Comparison of ENCODE assay signal across 24 mouse cellular contexts in genomic region chrX:7661086-7661485, GRCm38 (mm10). TPM values are rescaled to one million over a fixed set of nuclear protein-coding genes. Genes with fewer than 3 reads are reported as not detected.
DNase-seq lines count a peak whose midpoint lies in the region; ATAC-seq and TF ChIP-seq lines count a peak whose summit lies in the region.
"Had no signal": no experiment of that assay in that cellular context is flagged by ENCODE, and none has a peak within 500 bp of the region (broad histone marks: within the 10 kb centered on the region; RNA-seq: fewer than 3 reads in every experiment).

No protein-coding gene starts in this region.

- peak; percentile 17 for DNase-seq in forebrain, embryonic 11.5 days (ENCODE audit: low spot score)
- no peak for DNase-seq in forebrain, embryonic 10.5 days (ENCODE audit: extremely low spot score, low spot score)
- peak; percentile 91 for DNase-seq in heart, adult 11 months
- DNase-seq in heart, adult 9 months (ENCODE audit: low spot score in 2 of 2) = no peak
- DNase-seq in heart, postnatal 0 days (ENCODE audit: low spot score) = no peak
- no peak for DNase-seq in heart, postnatal 14 days
- no peak for DNase-seq in midbrain, embryonic 10.5 days (ENCODE audit: low spot score)
- DNase-seq: adrenal gland, postnatal 36 days; cerebellum, adult 11 months; cerebellum, adult 8-10 months; cerebellum, postnatal 14 days; embryo, embryonic 11 days; kidney, adult 8-10 months had no signal

- WGBS in forebrain, embryonic 11.5 days = 81% methylated on average over 4 of the region's 4 CpGs
- WGBS in forebrain, embryonic 10.5 days = 86% methylated on average over 4 of the region's 4 CpGs
- 35% methylated on average over 4 of the region's 4 CpGs for WGBS in heart, postnatal 0 days
- WGBS in midbrain, embryonic 10.5 days = 85% methylated on average over 4 of the region's 4 CpGs

- intact Hi-C loops in heart, postnatal 14 days (cut with DNase I) = no loop called here

- no peak overlapping the region for H3K27ac ChIP-seq in forebrain, embryonic 11.5 days (ENCODE audit: low read depth, low read length)
- H3K27ac ChIP-seq in forebrain, embryonic 10.5 days = no peak overlapping the region
- peak overlapping the region; percentile 55 for H3K27ac ChIP-seq in heart, postnatal 0 days (ENCODE audit: low read depth)
- no peak overlapping the region for H3K27ac ChIP-seq in midbrain, embryonic 10.5 days (replicated peaks)
- H3K27ac ChIP-seq: embryonic facial prominence, embryonic 15.5 days; forebrain, embryonic 12.5 days; hindbrain, embryonic 12.5 days had no signal

- H3K36me3 ChIP-seq in forebrain, embryonic 11.5 days (ENCODE audit: control insufficient read depth, insufficient read depth, low read length) = no peaks in the 10 kb centered on the region
- no peaks in the 10 kb centered on the region for H3K36me3 ChIP-seq in forebrain, embryonic 10.5 days (replicated peaks)
- H3K36me3 ChIP-seq in heart, postnatal 0 days (replicated peaks; ENCODE audit: control insufficient read depth, insufficient read depth, low read length) = peaks cover 13% of the 10 kb centered on the region; the same call in 1 of the 2 replicates
- no peaks in the 10 kb centered on the region for H3K36me3 ChIP-seq in midbrain, embryonic 10.5 days
- H3K36me3 ChIP-seq: embryonic facial prominence, embryonic 15.5 days; forebrain, embryonic 12.5 days; hindbrain, embryonic 12.5 days had no signal

- no peaks in the 10 kb centered on the region for H3K27me3 ChIP-seq in forebrain, embryonic 11.5 days (ENCODE audit: control insufficient read depth, insufficient read depth, low read length)
- no peaks in the 10 kb centered on the region for H3K27me3 ChIP-seq in forebrain, embryonic 10.5 days (ENCODE audit: poor library complexity, severe bottlenecking)
- no peaks in the 10 kb centered on the region for H3K27me3 ChIP-seq in heart, postnatal 0 days (ENCODE audit: control insufficient read depth, insufficient read depth, low read length)
- no peaks in the 10 kb centered on the region for H3K27me3 ChIP-seq in midbrain, embryonic 10.5 days (ENCODE audit: low read depth, poor library complexity, severe bottlenecking)
- H3K27me3 ChIP-seq: embryonic facial prominence, embryonic 15.5 days; forebrain, embryonic 12.5 days; hindbrain, embryonic 12.5 days had no signal

- no peak overlapping the region for H3K4me2 ChIP-seq in forebrain, embryonic 11.5 days (ENCODE audit: low read depth, low read length, severe bottlenecking)
- H3K4me2 ChIP-seq in heart, postnatal 0 days (ENCODE audit: low read depth, low read length) = no peak overlapping the region
- H3K4me2 ChIP-seq: embryonic facial prominence, embryonic 15.5 days; forebrain, embryonic 12.5 days; heart, embryonic 11.5 days; hindbrain, embryonic 12.5 days had no signal

- H3K4me3 ChIP-seq in forebrain, embryonic 11.5 days (ENCODE audit: low read depth, low read length) = no peak overlapping the region
- H3K4me3 ChIP-seq in forebrain, embryonic 10.5 days = no peak overlapping the region
- no peak overlapping the region for H3K4me3 ChIP-seq in heart, postnatal 0 days (ENCODE audit: low read depth, low read length)
- no peak overlapping the region for H3K4me3 ChIP-seq in midbrain, embryonic 10.5 days
- H3K4me3 ChIP-seq: embryonic facial prominence, embryonic 15.5 days; erythroblast, embryonic 14.5 days; forebrain, embryonic 12.5 days; hindbrain, embryonic 12.5 days had no signal

- H3K9ac ChIP-seq in forebrain, embryonic 11.5 days (ENCODE audit: low read length) = no peak overlapping the region
- H3K9ac ChIP-seq in heart, postnatal 0 days (replicated peaks; ENCODE audit: low read depth, low read length) = no peak overlapping the region
- H3K9ac ChIP-seq: embryonic facial prominence, embryonic 15.5 days; forebrain, embryonic 12.5 days; hindbrain, embryonic 12.5 days had no signal

- TF ChIP-seq EP300 in heart, postnatal 0 days (IDR thresholded peaks at IDR 0.05; ENCODE audit: low read depth) = no peak

- no peak for TF ChIP-seq CTCF in heart, postnatal 0 days (IDR thresholded peaks at IDR 0.05; ENCODE audit: low read depth)

- no peaks in the 10 kb centered on the region for H3K9me3 ChIP-seq in forebrain, embryonic 11.5 days (ENCODE audit: control insufficient read depth, low read length)
- H3K9me3 ChIP-seq in forebrain, embryonic 10.5 days = peaks cover 3% of the 10 kb centered on the region; the same call in 1 of the 2 replicates
- no peaks in the 10 kb centered on the region for H3K9me3 ChIP-seq in heart, postnatal 0 days (replicated peaks; ENCODE audit: control insufficient read depth, low read length)
- H3K9me3 ChIP-seq in midbrain, embryonic 10.5 days (replicated peaks) = peaks cover under 1% of the 10 kb centered on the region; the same call in 1 of the 2 replicates
- H3K9me3 ChIP-seq: embryonic facial prominence, embryonic 15.5 days; forebrain, embryonic 12.5 days had no signal

- ATAC-seq in forebrain, embryonic 11.5 days (replicated peaks; ENCODE audit: low FRiP score) = no peak
- ATAC-seq in heart, postnatal 0 days (ENCODE audit: insufficient read depth, low read depth) = no peak
- ATAC-seq: forebrain, embryonic 16.5 days; hindbrain, embryonic 16.5 days; inflammation-experienced regulatory T-cells, adult 6 months; intestine, postnatal 0 days had no signal

- H3K4me1 ChIP-seq in forebrain, embryonic 11.5 days (replicated peaks; ENCODE audit: control insufficient read depth, insufficient read depth, low read length) = no peaks in the 10 kb centered on the region
- H3K4me1 ChIP-seq in forebrain, embryonic 10.5 days = peaks cover 25% of the 10 kb centered on the region
- H3K4me1 ChIP-seq in heart, postnatal 0 days (ENCODE audit: control insufficient read depth, insufficient read depth) = peaks cover 11% of the 10 kb centered on the region
- peaks cover 22% of the 10 kb centered on the region for H3K4me1 ChIP-seq in midbrain, embryonic 10.5 days
- H3K4me1 ChIP-seq: embryonic facial prominence, embryonic 15.5 days had no signal

RNA-seq across cellular contexts. Expression of gene Prickle3, which starts 4.0 kb away (rescaled TPM):
- 2.6 and 2.9 TPM in 2 replicates for polyA plus RNA-seq in forebrain, embryonic 11.5 days (2014; fragmentation: Nextera tagmentation; extraction: Ambion mirVana)
- 3.2 and 3.6 TPM in 2 replicates for polyA plus RNA-seq in forebrain, embryonic 10.5 days (2016; fragmentation: Nextera tagmentation; extraction: Ambion mirVana)
- total RNA-seq in heart, postnatal 0 days (2014; rRNA removed; ENCODE audit: low replicate concordance) = 9.2 and 15.7 TPM in 2 replicates
- polyA plus RNA-seq in heart, postnatal 0 days (2015; fragmentation: Nextera tagmentation; extraction: Ambion mirVana) = 7.9 and 8.1 TPM in 2 replicates
- 10 to 100 TPM; 19.4 to 21.4 TPM for total RNA-seq in heart, postnatal 14 days (2021)
- 2.8 and 3.4 TPM in 2 replicates for polyA plus RNA-seq in midbrain, embryonic 10.5 days (2016; fragmentation: Nextera tagmentation; extraction: Ambion mirVana)

RNA-seq across cellular contexts. Expression of gene Plp2, which starts 10.1 kb away (rescaled TPM):
- 54.0 and 64.5 TPM in 2 replicates for polyA plus RNA-seq in forebrain, embryonic 11.5 days (2014; fragmentation: Nextera tagmentation; extraction: Ambion mirVana)
- polyA plus RNA-seq in forebrain, embryonic 10.5 days (2016; fragmentation: Nextera tagmentation; extraction: Ambion mirVana) = 49.7 and 50.4 TPM in 2 replicates
- 134 and 184 TPM in 2 replicates for total RNA-seq in heart, postnatal 0 days (2014; rRNA removed; ENCODE audit: low replicate concordance)
- 91.1 and 95.7 TPM in 2 replicates for polyA plus RNA-seq in heart, postnatal 0 days (2015; fragmentation: Nextera tagmentation; extraction: Ambion mirVana)
- 10 to 100 TPM; 43.8 to 58.0 TPM for total RNA-seq in heart, postnatal 14 days (2021)
- 41.4 and 42.9 TPM in 2 replicates for polyA plus RNA-seq in midbrain, embryonic 10.5 days (2016; fragmentation: Nextera tagmentation; extraction: Ambion mirVana)

RNA-seq across cellular contexts. Expression of gene Magix, which starts 20.0 kb away (rescaled TPM):
- 0.47 TPM in 1 of 2 replicates, not detected in the other for polyA plus RNA-seq in forebrain, embryonic 11.5 days (2014; fragmentation: Nextera tagmentation; extraction: Ambion mirVana)
- 0.10 TPM in 1 of 2 replicates, not detected in the other for polyA plus RNA-seq in forebrain, embryonic 10.5 days (2016; fragmentation: Nextera tagmentation; extraction: Ambion mirVana)
- total RNA-seq in heart, postnatal 0 days (2014; rRNA removed; ENCODE audit: low replicate concordance) = 1.1 and 2.0 TPM in 2 replicates
- polyA plus RNA-seq in heart, postnatal 0 days (2015; fragmentation: Nextera tagmentation; extraction: Ambion mirVana) = 1.5 and 1.8 TPM in 2 replicates
- total RNA-seq in heart, postnatal 14 days (2021) = 10 to 100 TPM; 18.4 to 21.2 TPM
- polyA plus RNA-seq in midbrain, embryonic 10.5 days (2016; fragmentation: Nextera tagmentation; extraction: Ambion mirVana) = 0.10 TPM in 1 of 2 replicates, not detected in the other
- total RNA-seq: common myeloid progenitor, adult 5-6 weeks; granulocyte monocyte progenitor cell, adult 5-6 weeks had no signal
- polyA plus RNA-seq: erythroblast, embryonic 14.5 days; heart, embryonic 11.5 days; inflammation-experienced regulatory T-cells, adult 6 months had no signal

RNA-seq across cellular contexts. Expression of gene Syp, which starts 22.8 kb away (rescaled TPM):
- 12.3 and 12.6 TPM in 2 replicates for polyA plus RNA-seq in forebrain, embryonic 11.5 days (2014; fragmentation: Nextera tagmentation; extraction: Ambion mirVana)
- polyA plus RNA-seq in forebrain, embryonic 10.5 days (2016; fragmentation: Nextera tagmentation; extraction: Ambion mirVana) = 9.2 and 11.6 TPM in 2 replicates
- 1.6 TPM in 1 of 2 replicates, not detected in the other for total RNA-seq in heart, postnatal 0 days (2014; rRNA removed; ENCODE audit: low replicate concordance)
- polyA plus RNA-seq in heart, postnatal 0 days (2015; fragmentation: Nextera tagmentation; extraction: Ambion mirVana) = 0.27 and 0.51 TPM in 2 replicates
- total RNA-seq in heart, postnatal 14 days (2021) = 1 to 10 TPM; 1.4 to 1.8 TPM
- 12.0 and 21.7 TPM in 2 replicates for polyA plus RNA-seq in midbrain, embryonic 10.5 days (2016; fragmentation: Nextera tagmentation; extraction: Ambion mirVana)
- total RNA-seq: common myeloid progenitor, adult 5-6 weeks had no signal

RNA-seq across cellular contexts. Expression of gene Gpkow, which starts 35.8 kb away (rescaled TPM):
- polyA plus RNA-seq in forebrain, embryonic 11.5 days (2014; fragmentation: Nextera tagmentation; extraction: Ambion mirVana) = 44.6 and 47.0 TPM in 2 replicates
- 44.4 and 46.1 TPM in 2 replicates for polyA plus RNA-seq in forebrain, embryonic 10.5 days (2016; fragmentation: Nextera tagmentation; extraction: Ambion mirVana)
- total RNA-seq in heart, postnatal 0 days (2014; rRNA removed; ENCODE audit: low replicate concordance) = 2.8 and 9.9 TPM in 2 replicates
- polyA plus RNA-seq in heart, postnatal 0 days (2015; fragmentation: Nextera tagmentation; extraction: Ambion mirVana) = 21.3 and 22.7 TPM in 2 replicates
- total RNA-seq in heart, postnatal 14 days (2021) = 10 to 100 TPM; 21.4 to 21.5 TPM
- 40.2 and 44.5 TPM in 2 replicates for polyA plus RNA-seq in midbrain, embryonic 10.5 days (2016; fragmentation: Nextera tagmentation; extraction: Ambion mirVana)

Comparison
In these comparisons a context has a peak if more than half of its experiments do, and no peak if none do; other contexts are left out.
1. DNase-seq: peak in forebrain, embryonic 11.5 days (single experiment) and heart, adult 11 months (single experiment); none in forebrain, embryonic 10.5 days (single experiment), heart, adult 9 months (0 of 2), heart, postnatal 0 days (single experiment), heart, postnatal 14 days (0 of 2) and midbrain, embryonic 10.5 days (single experiment).